24 mouse cellular contexts compared by ENCODE assay signal in the genomic region with DNA sequence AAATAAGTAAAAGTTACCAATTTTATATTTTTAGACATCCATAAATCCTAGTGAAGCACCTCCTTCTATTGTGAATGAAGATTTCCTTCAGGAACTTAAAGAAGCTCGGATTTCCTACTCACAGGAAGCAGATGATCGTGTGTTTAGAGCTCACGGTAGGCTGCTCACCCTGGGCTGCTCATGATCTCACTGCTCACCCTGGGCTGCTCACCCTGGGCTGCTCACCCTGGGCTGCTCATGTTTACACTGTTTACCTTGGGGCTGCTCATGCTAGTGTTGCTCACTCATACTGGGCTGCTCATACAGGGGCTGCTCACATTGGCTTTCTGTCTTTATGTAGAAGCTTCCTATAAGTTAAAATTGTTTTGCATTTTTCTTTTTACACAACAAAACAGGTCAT.
"Had no signal": no experiment of that assay in that cellular context is flagged by ENCODE, and none has a peak within 500 bp of the region (broad histone marks: within the 10 kb centered on the region; RNA-seq: fewer than 3 reads in every experiment).

No protein-coding gene starts in this region.

- H3K9me3 ChIP-seq: heart, embryonic 13.5 days; heart, embryonic 15.5 days; hindbrain, embryonic 13.5 days; hindbrain, embryonic 15.5 days; limb, embryonic 13.5 days; limb, embryonic 15.5 days; liver, embryonic 12.5 days had no signal

- H3K27ac ChIP-seq: heart, adult 2 months; heart, embryonic 13.5 days; heart, embryonic 15.5 days; hindbrain, embryonic 13.5 days; hindbrain, embryonic 15.5 days; hindbrain, postnatal 0 days; limb, embryonic 13.5 days; limb, embryonic 15.5 days; liver, embryonic 12.5 days had no signal

- H3K9ac ChIP-seq: forebrain, postnatal 0 days; heart, embryonic 13.5 days; heart, embryonic 15.5 days; hindbrain, embryonic 13.5 days; hindbrain, embryonic 15.5 days; limb, embryonic 13.5 days; limb, embryonic 15.5 days; liver, embryonic 12.5 days had no signal

- H3K27me3 ChIP-seq: heart, embryonic 13.5 days; heart, embryonic 15.5 days; hindbrain, embryonic 13.5 days; hindbrain, embryonic 15.5 days; limb, embryonic 13.5 days; limb, embryonic 15.5 days; liver, embryonic 12.5 days had no signal

- H3K4me3 ChIP-seq: heart, adult 2 months; heart, embryonic 13.5 days; heart, embryonic 15.5 days; hindbrain, embryonic 13.5 days; hindbrain, embryonic 15.5 days; limb, embryonic 13.5 days; limb, embryonic 15.5 days; liver, embryonic 12.5 days had no signal

- H3K4me2 ChIP-seq: heart, embryonic 11.5 days; heart, embryonic 13.5 days; heart, embryonic 15.5 days; hindbrain, embryonic 13.5 days; hindbrain, embryonic 15.5 days; limb, embryonic 13.5 days; limb, embryonic 15.5 days; liver, embryonic 12.5 days had no signal

- H3K4me1 ChIP-seq: heart, embryonic 15.5 days; hindbrain, embryonic 13.5 days; hindbrain, embryonic 15.5 days; limb, embryonic 15.5 days had no signal

- DNase-seq: forebrain, postnatal 0 days; gastrocnemius, postnatal 14 days; gastrocnemius, postnatal 36 days; heart, adult 11 months; heart, adult 2 months; heart, postnatal 14 days; heart, postnatal 36 days; kidney, adult 11 months; kidney, adult 2 months; kidney, postnatal 10 days; kidney, postnatal 36 days; layer of hippocampus, adult 9-11 months; layer of hippocampus, postnatal 36 days; left cerebral cortex, postnatal 4 days had no signal

- ATAC-seq: forebrain, postnatal 0 days; hindbrain, postnatal 0 days; intestine, embryonic 16.5 days; liver, embryonic 12.5 days had no signal
